Mouse (Mus musculus) hindbrain, embryonic 15.5 days (tissue): ENCODE measurements around the gene Pkp4. TPM values are rescaled to one million over a fixed set of nuclear protein-coding genes. Genes with fewer than 3 reads are reported as not detected.
A peak's percentile ranks its signal among the peaks of the same experiment; 100 is the strongest.

Experiments
- ATAC-seq: fragments of 200-750 bp; cut with Nextera tagmentation; 2 replicates; pipeline ENCODE4 v1.8.0; 2017; ENCODE audit warnings: low read depth, moderate number of reproducible peaks, moderate TSS enrichment; ENCODE audit not compliant: low FRiP score
- H3K27ac ChIP-seq: fragments of 300-500 bp; sonication (generic); replicated peaks from 2 replicates; pipeline ENCODE4 v1.5.1; 2015; ENCODE audit warnings: mild to moderate bottlenecking, inconsistent platforms
- H3K27me3 ChIP-seq: fragments of 300-500 bp; sonication (generic); 2 replicates; pipeline ENCODE4 v1.6.1; 2015; ENCODE audit warnings: control low read depth, inconsistent platforms
- H3K36me3 ChIP-seq: fragments of 300-500 bp; sonication (generic); 2 replicates; pipeline ENCODE4 v1.6.1; 2015; ENCODE audit warnings: control low read depth, inconsistent platforms
- H3K4me1 ChIP-seq: fragments of 300-500 bp; sonication (generic); replicated peaks from 2 replicates; pipeline ENCODE4 v1.6.1; 2015; ENCODE audit warnings: control low read depth, inconsistent platforms
- H3K4me2 ChIP-seq: fragments of 300-500 bp; sonication (generic); 2 replicates; pipeline ENCODE4 v1.6.1; 2015; ENCODE audit warnings: moderate library complexity, mild to moderate bottlenecking, inconsistent platforms
- H3K4me3 ChIP-seq: fragments of 300-500 bp; sonication (generic); 2 replicates; pipeline ENCODE4 v1.5.1; 2015; ENCODE audit warnings: mild to moderate bottlenecking, inconsistent platforms
- H3K9ac ChIP-seq: fragments of 300-500 bp; sonication (generic); 2 replicates; pipeline ENCODE4 v1.6.1; 2015; ENCODE audit warnings: inconsistent platforms
- H3K9me3 ChIP-seq: fragments of 300-500 bp; sonication (generic); 2 replicates; pipeline ENCODE4 v1.6.1; 2016; ENCODE audit warnings: control low read depth, inconsistent platforms
- WGBS: fragments of 180-500 bp; shearing (Covaris S2); methylation state at CpG from one replicate; pipeline ENCODE4 v1.1.7; 2015; 5-methylcytosine and 5-hydroxymethylcytosine counted together
- polyA plus RNA-seq: library from polyadenylated mRNA; unstranded; fragments of >200 nt; fragmentation: Nextera tagmentation; extraction: Ambion mirVana; gene quantifications from 2 replicates; pipeline ENCODE4 v1.2.1, GENCODE M21; 2015

The Pkp4 gene
- polyA plus RNA-seq, 1 experiment from 2014 or later: 24.7 TPM

DNA sequence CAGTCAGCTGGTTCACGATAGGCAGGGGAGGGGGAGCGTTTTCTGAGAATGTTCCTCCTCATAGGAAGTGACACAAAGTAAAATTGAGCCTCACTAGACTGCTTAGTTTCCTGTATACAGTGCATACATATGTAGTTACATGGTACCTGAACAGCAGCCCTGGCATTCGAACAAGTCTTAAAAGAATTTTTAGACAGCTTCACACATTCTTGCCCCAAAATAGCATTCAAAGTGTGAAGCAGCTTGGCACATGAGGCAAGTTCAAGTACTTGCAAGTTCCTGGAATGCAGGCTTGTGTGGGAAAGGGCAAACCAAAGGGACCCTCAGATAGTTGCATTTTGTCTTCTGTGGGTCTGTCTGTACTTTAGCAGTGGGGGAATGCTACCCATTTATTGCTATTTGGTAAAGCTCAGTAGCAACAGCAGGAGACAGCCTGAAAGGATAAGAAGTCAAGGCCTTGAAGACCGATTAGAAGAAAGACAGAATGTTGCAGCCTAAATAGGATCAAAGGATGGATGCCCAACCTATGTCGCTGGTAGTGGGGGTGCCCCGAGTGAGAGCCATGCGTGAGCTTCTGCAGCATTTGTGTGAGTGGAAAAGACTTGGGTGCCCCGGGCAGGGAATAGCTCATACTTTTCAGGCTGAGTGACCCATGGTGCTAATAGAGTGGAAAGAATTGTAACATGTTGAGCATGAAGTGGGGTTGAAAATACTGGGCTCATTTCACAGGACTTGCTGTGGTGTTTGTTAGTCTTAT, 124.3 kb downstream of the Pkp4 start:
- WGBS: 86% methylated on average over 8 of the region's 8 CpGs

DNA sequence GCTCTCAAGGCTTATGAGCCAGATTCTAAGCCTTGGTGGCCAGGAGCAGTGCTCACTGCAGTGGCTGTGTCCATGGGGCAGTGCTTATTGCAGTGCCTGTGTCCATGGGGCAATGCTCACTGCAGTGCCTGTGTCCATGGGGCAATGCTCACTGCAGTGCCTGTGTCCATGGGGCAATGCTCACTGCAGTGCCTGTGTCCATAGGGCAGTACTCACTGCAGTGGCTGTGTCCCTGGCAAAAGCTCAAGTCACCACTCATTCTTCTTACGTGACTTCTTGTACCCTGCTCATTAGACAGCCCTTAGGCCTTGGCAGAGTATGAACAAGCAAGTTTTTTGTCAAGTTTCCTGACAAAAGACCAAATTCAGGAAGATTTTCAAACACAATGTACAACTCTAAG, 124.9 kb downstream of the Pkp4 start:
- H3K9ac ChIP-seq: no peak overlapping the region
- WGBS: 62% methylated on average over 1 of the region's 1 CpGs
- H3K4me2 ChIP-seq: no peak overlapping the region
- ATAC-seq: no peak
- no peak overlapping the region for H3K4me3 ChIP-seq
- no peaks in the 10 kb centered on the region for H3K27me3 ChIP-seq
- no peak overlapping the region for H3K27ac ChIP-seq
- no peaks in the 10 kb centered on the region for H3K4me1 ChIP-seq
- no peaks in the 10 kb centered on the region for H3K36me3 ChIP-seq
- no peaks in the 10 kb centered on the region for H3K9me3 ChIP-seq

More for the DNA sequence above, 124.3 kb downstream of the Pkp4 start:
- H3K9me3 ChIP-seq: no peaks in the 10 kb centered on the region
- no peak overlapping the region for H3K9ac ChIP-seq
- no peaks in the 10 kb centered on the region for H3K4me1 ChIP-seq
- no peaks in the 10 kb centered on the region for H3K27me3 ChIP-seq
- no peak overlapping the region for H3K27ac ChIP-seq
- ATAC-seq: no peak
- no peaks in the 10 kb centered on the region for H3K36me3 ChIP-seq
- no peak overlapping the region for H3K4me3 ChIP-seq
- H3K4me2 ChIP-seq: no peak overlapping the region

DNA sequence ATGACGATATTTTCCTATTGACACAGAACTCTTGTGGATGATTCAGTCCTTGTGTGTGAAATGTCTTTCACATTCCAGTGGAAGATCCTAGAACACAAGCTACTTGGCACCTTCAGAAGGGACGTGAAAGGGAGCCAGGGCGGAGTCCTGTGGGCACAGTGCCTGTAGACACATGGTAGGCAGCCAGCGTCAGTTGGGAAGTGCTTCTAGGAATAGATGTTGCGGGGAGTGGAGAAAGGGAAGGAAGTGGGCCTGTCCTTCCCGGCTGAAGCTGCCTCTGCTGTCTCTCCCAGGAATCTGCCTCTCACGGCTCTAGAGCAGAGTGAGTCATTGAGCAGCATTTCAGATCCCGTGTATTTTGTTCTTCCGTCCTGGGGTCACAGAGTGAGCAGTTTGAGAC, 125.6 kb downstream of the Pkp4 start:
- Histone ChIP-seq H3K27me3 (no peaks in the 10 kb centered on the region), H3K4me1 (no peaks in the 10 kb centered on the region), H3K36me3 (no peaks in the 10 kb centered on the region), H3K4me2 (no peak overlapping the region), H3K9me3 (no peaks in the 10 kb centered on the region), H3K4me3 (no peak overlapping the region), H3K27ac (no peak overlapping the region), H3K9ac (no peak overlapping the region)
- no peak for ATAC-seq
- WGBS: 62% methylated on average over 9 of the region's 9 CpGs

DNA sequence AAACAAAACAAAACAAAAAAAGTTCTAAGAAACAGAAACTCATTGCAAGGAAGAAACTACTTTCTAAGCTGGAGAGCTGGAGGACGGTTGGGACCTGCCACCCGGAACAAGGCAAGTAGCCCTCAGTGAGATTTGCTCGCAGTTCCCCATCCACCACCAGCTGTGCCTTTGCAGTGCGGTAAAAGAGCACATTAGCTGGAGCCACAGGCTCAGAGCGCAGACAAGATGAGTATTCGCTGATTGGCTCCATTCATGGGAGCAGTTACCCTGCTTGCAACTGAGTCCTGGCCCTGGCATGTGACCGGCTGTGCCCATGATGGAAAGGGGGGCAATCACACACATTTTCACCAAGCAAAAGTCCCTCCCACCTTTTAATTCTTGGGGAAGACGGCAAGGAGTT, 127.0 kb downstream of the Pkp4 start:
- no peak for ATAC-seq
- 67% methylated on average over 8 of the region's 8 CpGs for WGBS
- H3K27ac ChIP-seq: no peak overlapping the region

DNA sequence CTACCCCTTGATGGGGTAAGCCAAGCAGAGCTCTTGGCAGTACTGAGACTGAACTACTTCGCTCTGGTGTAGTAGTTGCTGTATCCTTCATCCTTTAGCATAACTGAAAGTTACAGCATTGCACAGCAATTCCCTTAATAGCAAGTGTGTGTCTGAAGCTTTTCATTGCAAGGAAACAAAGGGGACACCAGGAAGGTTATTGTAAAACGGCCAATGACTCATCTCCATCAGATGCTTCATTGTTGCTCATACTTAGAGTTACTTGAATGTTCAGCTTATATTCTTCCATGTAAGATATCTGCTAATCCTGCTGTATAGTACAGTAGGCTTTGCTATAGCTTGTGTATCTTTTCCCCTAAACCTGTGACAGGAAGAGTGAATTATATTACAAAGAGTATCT, 128.8 kb downstream of the Pkp4 start:
- Histone ChIP-seq H3K4me2 (no peak overlapping the region), H3K4me3 (no peak overlapping the region), H3K9ac (no peak overlapping the region), H3K27ac (no peak overlapping the region), H3K4me1 (no peaks in the 10 kb centered on the region), H3K27me3 (no peaks in the 10 kb centered on the region), H3K36me3 (no peaks in the 10 kb centered on the region), H3K9me3 (no peaks in the 10 kb centered on the region)
- 79% methylated on average over 2 of the region's 2 CpGs for WGBS
- no peak for ATAC-seq

More for the DNA sequence above, 127.0 kb downstream of the Pkp4 start:
- H3K27me3 ChIP-seq: no peaks in the 10 kb centered on the region
- H3K4me2 ChIP-seq: no peak overlapping the region
- no peaks in the 10 kb centered on the region for H3K9me3 ChIP-seq
- no peak overlapping the region for H3K4me3 ChIP-seq
- H3K4me1 ChIP-seq: no peaks in the 10 kb centered on the region
- no peak overlapping the region for H3K9ac ChIP-seq
- no peaks in the 10 kb centered on the region for H3K36me3 ChIP-seq

DNA sequence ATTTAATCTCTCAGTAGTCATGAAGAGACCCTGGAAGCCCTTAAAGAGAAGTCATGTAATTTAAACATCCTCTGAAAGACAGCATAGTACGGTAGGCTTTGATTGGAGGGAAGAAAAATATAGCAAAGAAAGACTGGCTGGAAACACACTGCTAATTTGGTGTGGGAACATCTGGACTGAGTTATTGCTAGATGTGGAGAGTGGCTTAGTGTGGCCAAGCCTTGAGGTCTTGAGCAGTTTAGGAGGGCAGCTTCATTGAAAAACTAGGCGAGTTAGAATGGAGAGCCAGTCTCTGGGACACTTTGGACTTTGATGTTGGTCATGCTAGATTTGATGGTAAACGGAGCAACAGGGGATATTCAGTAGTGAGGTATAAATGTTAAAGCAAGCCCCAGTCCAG, 129.7 kb downstream of the Pkp4 start:
- WGBS: 75% methylated on average over 3 of the region's 3 CpGs
- Histone ChIP-seq H3K27ac (no peak overlapping the region), H3K4me2 (no peak overlapping the region), H3K27me3 (no peaks in the 10 kb centered on the region), H3K4me3 (no peak overlapping the region), H3K4me1 (no peaks in the 10 kb centered on the region), H3K36me3 (no peaks in the 10 kb centered on the region), H3K9me3 (no peaks in the 10 kb centered on the region), H3K9ac (no peak overlapping the region)
- no peak for ATAC-seq

DNA sequence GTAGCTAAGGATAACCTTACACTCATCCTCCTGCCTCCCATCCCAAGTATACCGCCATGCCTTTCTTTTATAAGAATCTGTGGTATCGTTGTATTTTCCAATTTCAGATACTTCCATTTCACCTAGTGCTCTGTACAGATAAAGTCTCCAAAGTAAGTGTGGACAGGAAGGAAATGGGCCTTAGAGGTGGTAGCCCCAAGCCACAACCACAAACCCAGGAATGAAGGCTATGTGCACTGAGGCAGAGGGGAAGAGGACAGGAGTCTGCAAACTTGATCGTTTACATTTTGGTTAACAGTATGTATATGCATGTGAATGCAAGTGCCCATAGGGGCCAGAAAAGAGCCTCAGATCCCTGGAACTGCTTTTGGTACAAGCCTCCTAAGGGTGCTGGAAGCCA, 139.2 kb downstream of the Pkp4 start:
- Histone ChIP-seq H3K4me3 (no peak overlapping the region), H3K4me2 (no peak overlapping the region), H3K27ac (no peak overlapping the region), H3K27me3 (no peaks in the 10 kb centered on the region), H3K9ac (no peak overlapping the region), H3K36me3 (no peaks in the 10 kb centered on the region), H3K4me1 (peaks cover 22% of the 10 kb centered on the region), H3K9me3 (no peaks in the 10 kb centered on the region)
- 88% methylated on average over 3 of the region's 3 CpGs for WGBS
- no peak for ATAC-seq

DNA sequence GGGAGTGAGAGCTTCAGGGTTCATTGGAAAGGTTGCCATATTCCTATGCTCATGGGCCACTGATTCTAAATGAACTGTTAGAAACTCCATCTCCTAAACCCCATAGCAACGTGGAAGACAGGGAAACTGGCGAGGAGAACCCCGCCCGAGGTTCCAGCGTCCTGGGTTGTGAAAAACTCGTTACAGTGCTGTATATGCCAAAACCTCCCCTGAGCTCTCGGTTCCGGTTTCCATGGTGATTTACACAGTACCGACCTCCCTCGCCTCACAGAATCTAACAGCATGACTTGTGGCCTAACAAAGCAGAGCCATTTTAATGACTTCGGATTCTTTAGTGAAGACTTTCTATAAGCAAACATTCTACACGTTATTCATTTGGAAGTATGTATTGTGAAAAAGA, 141.0 kb downstream of the Pkp4 start:
- H3K4me2 ChIP-seq: peak overlapping the region; percentile 31
- no peak overlapping the region for H3K4me3 ChIP-seq
- peak; percentile 81; the same call in 1 of the 2 replicates for ATAC-seq
- 16% methylated on average over 12 of the region's 12 CpGs for WGBS
- H3K4me1 ChIP-seq: peaks cover 22% of the 10 kb centered on the region
- no peaks in the 10 kb centered on the region for H3K27me3 ChIP-seq
- H3K9me3 ChIP-seq: no peaks in the 10 kb centered on the region
- H3K27ac ChIP-seq: peak overlapping the region; percentile 34; the same call in 1 of the 2 replicates
- H3K9ac ChIP-seq: no peak overlapping the region
- peaks cover 11% of the 10 kb centered on the region for H3K36me3 ChIP-seq

DNA sequence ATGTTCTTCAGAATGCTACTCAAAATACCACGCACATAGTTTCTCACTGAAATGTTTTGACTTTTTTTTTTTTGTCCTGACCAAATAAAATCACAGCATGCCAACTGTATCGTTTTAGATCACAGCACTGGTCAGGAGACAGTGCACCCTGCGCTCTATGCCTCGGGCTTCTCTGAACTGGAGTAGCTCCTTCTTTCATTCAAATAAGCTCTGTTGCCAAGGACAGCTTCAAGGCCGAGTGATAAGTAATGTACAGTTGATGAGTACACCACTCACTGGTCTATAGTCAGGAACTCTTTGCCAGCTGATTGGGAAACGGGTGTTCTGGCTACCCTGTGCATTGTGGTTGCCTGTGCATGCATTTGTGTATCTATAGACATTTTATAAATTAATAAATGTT, 141.8 kb downstream of the Pkp4 start:
- 44% methylated on average over 6 of the region's 6 CpGs for WGBS
- Histone ChIP-seq H3K27ac (0 out of 2 replicates have a peak overlapping the region, but pooled peaks have one; percentile 35), H3K27me3 (no peaks in the 10 kb centered on the region), H3K4me3 (no peak overlapping the region), H3K9me3 (no peaks in the 10 kb centered on the region), H3K9ac (no peak overlapping the region), H3K4me1 (peaks cover 22% of the 10 kb centered on the region), H3K36me3 (peaks cover 13% of the 10 kb centered on the region), H3K4me2 (no peak overlapping the region)
- ATAC-seq: peak; percentile 62; the same call in 1 of the 2 replicates

DNA sequence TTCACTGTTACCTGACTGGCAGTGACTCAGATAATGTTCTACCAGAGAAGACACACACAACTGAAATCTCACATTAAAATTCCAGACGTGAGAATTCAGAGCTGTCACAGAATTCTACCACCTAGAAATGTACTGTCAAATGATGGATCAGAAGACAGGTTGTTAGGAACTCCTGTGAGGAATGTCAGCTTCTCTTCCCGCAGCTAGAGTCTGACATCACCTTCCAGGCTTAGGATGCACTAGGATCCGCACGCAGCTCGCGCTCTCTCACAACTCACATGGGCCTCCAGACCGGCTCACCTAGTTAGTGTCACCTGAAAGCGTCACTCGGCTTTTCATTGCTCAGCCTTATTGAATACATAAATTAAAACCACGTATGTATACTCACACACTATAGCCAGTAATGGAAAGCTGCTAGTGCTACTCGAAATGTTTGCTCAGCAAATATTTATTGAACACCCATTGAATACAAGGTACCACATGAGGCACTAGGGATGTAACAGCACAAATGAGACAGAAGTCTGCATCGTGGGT, 142.9 kb downstream of the Pkp4 start:
- Histone ChIP-seq H3K9me3 (no peaks in the 10 kb centered on the region), H3K4me2 (no peak overlapping the region), H3K27me3 (no peaks in the 10 kb centered on the region), H3K4me1 (peaks cover 22% of the 10 kb centered on the region), H3K4me3 (no peak overlapping the region), H3K36me3 (peaks cover 18% of the 10 kb centered on the region), H3K27ac (no peak overlapping the region), H3K9ac (no peak overlapping the region)
- ATAC-seq: no peak
- WGBS: 83% methylated on average over 12 of the region's 12 CpGs

DNA sequence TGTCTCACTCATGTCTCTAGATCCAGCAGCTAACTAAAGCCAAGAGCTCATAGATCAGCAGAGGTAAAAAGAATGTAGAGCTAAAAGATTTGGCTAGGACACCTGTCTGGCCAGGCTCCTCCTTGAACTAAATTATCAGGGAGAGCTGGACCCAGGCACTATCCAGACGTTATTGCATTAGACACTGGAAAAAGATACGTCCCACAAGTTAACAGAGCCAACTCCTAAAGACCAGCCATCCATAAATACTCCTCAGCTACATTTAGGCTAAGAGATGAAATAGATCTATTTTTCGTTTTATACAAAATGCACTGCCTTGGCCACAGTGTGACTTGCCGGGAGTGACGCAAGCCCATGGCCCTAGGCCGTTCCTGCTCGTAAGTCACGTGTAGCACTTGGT, 146.7 kb downstream of the Pkp4 start:
- H3K27me3 ChIP-seq: no peaks in the 10 kb centered on the region
- H3K27ac ChIP-seq: no peak overlapping the region
- 96% methylated on average over 8 of the region's 8 CpGs for WGBS

DNA sequence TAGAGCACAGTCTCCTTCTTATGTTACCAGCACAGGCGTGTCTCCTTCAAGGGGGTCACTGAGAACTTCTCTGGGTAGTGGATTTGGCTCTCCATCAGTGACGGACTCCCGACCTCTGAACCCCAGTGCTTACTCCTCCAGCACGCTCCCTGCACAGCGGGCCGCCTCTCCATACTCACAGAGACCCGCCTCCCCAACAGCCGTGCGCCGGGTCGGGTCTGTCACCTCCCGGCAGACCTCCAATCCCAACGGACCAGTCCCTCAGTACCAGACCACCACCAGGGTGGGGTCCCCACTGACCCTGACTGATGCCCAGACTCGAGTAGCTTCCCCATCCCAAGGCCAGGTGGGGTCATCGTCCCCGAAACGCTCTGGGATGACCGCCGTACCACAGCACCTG, 147.4 kb downstream of the Pkp4 start:
- H3K9ac ChIP-seq: no peak overlapping the region
- ATAC-seq: peak; percentile 42; the same call in 1 of the 2 replicates
- no peaks in the 10 kb centered on the region for H3K9me3 ChIP-seq
- peaks cover 3% of the 10 kb centered on the region for H3K4me1 ChIP-seq
- H3K36me3 ChIP-seq: peaks cover 35% of the 10 kb centered on the region
- H3K27ac ChIP-seq: no peak overlapping the region
- H3K4me3 ChIP-seq: no peak overlapping the region
- H3K4me2 ChIP-seq: no peak overlapping the region
- 91% methylated on average over 19 of the region's 19 CpGs for WGBS
- no peaks in the 10 kb centered on the region for H3K27me3 ChIP-seq

More for the DNA sequence above, 146.7 kb downstream of the Pkp4 start:
- H3K4me3 ChIP-seq: no peak overlapping the region
- peaks cover 31% of the 10 kb centered on the region for H3K36me3 ChIP-seq
- no peak for ATAC-seq
- no peaks in the 10 kb centered on the region for H3K9me3 ChIP-seq
- H3K4me1 ChIP-seq: peaks cover 11% of the 10 kb centered on the region
- no peak overlapping the region for H3K9ac ChIP-seq
- H3K4me2 ChIP-seq: no peak overlapping the region
